Mouse (Mus musculus) midbrain, embryonic 10.5 days (tissue): ENCODE data around the gene Dlx1. TPM values are rescaled to one million over a fixed set of nuclear protein-coding genes. Genes with fewer than 3 reads are reported as not detected.

Experiments used
- DNase-seq: peaks from one replicate; pipeline ENCODE4 v3.0.0-alpha.2; 2017; ENCODE audit warnings: low spot score
- H3K27ac ChIP-seq: fragments of 300-500 bp; sonication (generic); replicated peaks from 2 replicates; pipeline ENCODE4 v1.5.1; 2016; ENCODE audit warnings: mild to moderate bottlenecking
- H3K27me3 ChIP-seq: fragments of 300-500 bp; sonication (generic); 2 replicates; pipeline ENCODE4 v1.6.1; 2016; ENCODE audit warnings: low read depth, mild to moderate bottlenecking; ENCODE audit not compliant: poor library complexity, severe bottlenecking
- H3K36me3 ChIP-seq: fragments of 300-500 bp; sonication (generic); 2 replicates; pipeline ENCODE4 v1.6.1; 2016; ENCODE audit warnings: mild to moderate bottlenecking, moderate library complexity
- H3K4me1 ChIP-seq: fragments of 300-500 bp; sonication (generic); 2 replicates; pipeline ENCODE4 v1.6.1; 2016
- H3K4me3 ChIP-seq: fragments of 300-500 bp; sonication (generic); 2 replicates; pipeline ENCODE4 v1.5.1; 2016; ENCODE audit warnings: mild to moderate bottlenecking, moderate library complexity
- H3K9me3 ChIP-seq: fragments of 300-500 bp; sonication (generic); replicated peaks from 2 replicates; pipeline ENCODE4 v1.6.1; 2016; ENCODE audit warnings: mild to moderate bottlenecking
- WGBS: fragments of 180-500 bp; shearing (Covaris S2); methylation state at CpG from one replicate; pipeline ENCODE4 v1.1.7; 2016; 5-methylcytosine and 5-hydroxymethylcytosine counted together
- polyA plus RNA-seq: library from polyadenylated mRNA; unstranded; fragments of >200 nt; fragmentation: Nextera tagmentation; extraction: Ambion mirVana; gene quantifications from 2 replicates; pipeline ENCODE4 v1.2.1, GENCODE M21; 2016

The Dlx1 gene
- polyA plus RNA-seq, 1 experiment from 2014 or later = 12.2 TPM

DNA sequence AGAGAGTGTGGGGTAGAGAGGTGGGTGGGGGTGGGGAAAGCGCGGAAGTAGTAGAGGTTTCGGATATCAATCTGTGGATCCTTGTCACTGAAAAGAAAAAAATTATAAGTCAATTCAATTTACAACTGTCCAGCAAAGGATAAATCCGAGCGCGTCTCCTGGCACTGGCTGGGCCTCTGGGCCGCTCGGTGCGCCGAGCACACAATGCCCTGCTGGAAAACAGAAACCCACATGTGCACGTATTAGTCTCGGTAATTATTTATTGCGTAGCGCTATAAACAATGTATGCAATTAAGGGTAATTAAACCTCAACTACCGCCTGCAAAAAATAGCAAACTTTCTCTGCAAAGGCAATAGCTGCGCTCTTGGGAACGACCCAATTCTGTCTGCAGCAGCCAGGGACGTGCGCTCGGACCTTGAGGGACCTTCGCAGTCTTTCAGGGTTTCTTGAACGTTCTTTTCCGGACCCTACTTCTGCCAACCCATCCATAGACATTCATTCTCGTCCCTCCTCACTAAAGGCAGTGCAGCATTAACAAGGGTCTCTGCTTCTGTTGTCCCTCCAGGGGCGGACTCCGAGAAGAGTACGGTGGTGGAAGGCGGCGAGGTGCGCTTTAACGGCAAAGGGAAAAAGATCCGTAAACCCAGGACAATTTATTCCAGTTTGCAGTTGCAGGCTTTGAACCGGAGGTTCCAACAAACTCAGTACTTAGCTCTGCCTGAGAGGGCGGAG lies 2.6 kb downstream of the Dlx1 start:
- Histone ChIP-seq H3K4me3 (peak overlapping the region; percentile 56), H3K4me1 (peaks cover 29% of the 10 kb centered on the region), H3K9me3 (no peaks in the 10 kb centered on the region), H3K27ac (0 out of 2 replicates have a peak overlapping the region, but pooled peaks have one; percentile 24), H3K27me3 (peaks cover 100% of the 10 kb centered on the region), H3K36me3 (no peaks in the 10 kb centered on the region)
- DNase-seq = peak; percentile 42
- WGBS = under 1% methylated on average over 34 of the region's 34 CpGs

DNA sequence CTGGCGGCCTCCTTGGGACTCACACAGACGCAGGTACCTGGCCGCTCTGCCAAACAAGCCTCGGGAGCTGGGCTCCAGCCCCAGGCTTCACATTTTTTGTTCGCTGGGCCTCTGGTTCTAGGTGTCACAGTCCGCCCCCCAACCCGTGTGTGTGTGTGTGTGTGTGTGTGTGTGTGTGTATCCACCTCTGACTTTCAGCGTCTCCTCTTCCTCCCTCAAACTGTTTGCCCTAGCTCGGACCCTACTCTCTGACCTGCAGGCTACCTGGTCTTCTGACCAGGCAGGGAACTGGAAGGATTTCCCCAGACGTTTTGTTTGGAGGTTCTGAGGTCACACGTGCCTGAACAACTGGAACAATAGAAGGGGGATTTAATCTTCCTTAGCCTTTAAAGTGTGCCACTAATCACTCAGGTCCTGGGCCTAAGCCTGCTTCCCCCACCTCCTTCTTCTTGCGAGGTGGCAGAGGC lies 3.2 kb downstream of the Dlx1 start:
- no peaks in the 10 kb centered on the region for H3K36me3 ChIP-seq
- peaks cover 29% of the 10 kb centered on the region for H3K4me1 ChIP-seq
- 0% methylated on average over 12 of the region's 12 CpGs for WGBS
- H3K9me3 ChIP-seq = no peaks in the 10 kb centered on the region
- H3K4me3 ChIP-seq = peak overlapping the region; percentile 56
- H3K27ac ChIP-seq = no peak overlapping the region
- peak; percentile 42 for DNase-seq
- H3K27me3 ChIP-seq = peaks cover 100% of the 10 kb centered on the region

DNA sequence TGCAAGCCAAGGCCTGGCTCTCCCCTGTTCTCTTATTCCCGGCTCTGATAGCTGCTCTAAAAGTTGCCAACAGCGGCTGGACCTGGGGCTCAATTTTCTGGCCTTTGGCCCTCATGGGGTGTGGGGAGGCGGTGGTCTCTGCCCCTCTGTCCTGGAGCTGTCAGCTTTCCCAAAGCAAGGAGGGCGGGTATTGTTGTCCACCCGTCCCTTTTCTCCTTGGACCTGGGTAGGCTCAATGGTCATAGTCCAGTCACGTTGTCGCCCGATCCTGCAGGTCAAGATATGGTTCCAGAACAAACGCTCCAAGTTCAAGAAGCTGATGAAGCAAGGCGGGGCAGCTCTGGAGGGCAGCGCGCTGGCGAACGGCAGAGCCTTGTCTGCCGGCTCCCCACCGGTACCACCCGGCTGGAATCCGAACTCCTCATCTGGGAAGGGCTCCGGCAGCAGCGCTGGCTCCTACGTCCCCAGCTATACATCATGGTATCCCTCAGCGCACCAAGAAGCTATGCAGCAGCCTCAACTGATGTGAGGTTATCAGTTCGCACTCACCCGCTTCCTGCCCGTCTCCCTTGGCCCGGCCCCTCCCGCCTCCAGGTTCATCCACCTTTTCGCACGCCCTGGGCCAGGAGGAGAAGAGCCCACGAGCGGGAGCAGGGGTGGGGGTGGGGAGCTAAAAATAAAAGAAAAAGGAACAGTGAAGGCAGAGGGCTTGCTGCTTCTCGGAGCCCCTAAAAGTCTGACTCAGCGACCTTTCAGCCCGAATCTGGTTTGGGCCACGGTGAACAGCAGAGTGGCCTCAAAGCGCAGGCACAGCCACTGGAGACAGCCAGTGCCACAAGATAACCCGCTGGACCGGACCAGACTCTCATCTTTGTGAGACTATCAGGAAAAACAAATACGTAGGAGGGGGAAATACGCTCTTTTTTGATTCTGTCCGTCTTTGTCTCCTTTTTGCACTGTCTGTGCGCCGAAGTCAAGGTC lies 4.4 kb downstream of the Dlx1 start:
- H3K9me3 ChIP-seq = no peaks in the 10 kb centered on the region
- H3K4me3 ChIP-seq = peak overlapping the region; percentile 25; the same call in 1 of the 2 replicates
- H3K4me1 ChIP-seq = peaks cover 29% of the 10 kb centered on the region
- 1% methylated on average over 43 of the region's 43 CpGs for WGBS
- peak; percentile 53 for DNase-seq
- no peak overlapping the region for H3K27ac ChIP-seq
- no peaks in the 10 kb centered on the region for H3K36me3 ChIP-seq
- peaks cover 100% of the 10 kb centered on the region for H3K27me3 ChIP-seq

DNA sequence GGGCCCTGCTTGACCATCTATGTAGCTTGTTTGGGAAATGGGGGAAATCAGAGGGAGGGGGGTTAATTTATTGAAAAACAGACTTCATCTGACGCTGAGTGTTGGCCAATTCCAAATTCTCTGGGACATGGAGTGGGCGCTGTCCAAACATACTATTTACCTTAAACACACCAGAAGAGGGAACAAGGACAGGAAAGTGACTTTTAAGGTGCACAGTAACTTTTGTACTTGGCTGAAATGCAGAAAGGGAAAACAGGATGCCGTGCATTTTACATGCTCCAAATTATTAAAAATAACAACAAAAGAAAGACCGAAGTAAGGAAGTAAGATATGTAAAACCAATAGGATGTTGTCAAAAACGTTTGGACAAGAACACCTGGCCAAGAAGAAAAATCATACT lies 5.2 kb downstream of the Dlx1 start:
- Histone ChIP-seq H3K9me3 (no peaks in the 10 kb centered on the region), H3K27ac (no peak overlapping the region), H3K4me3 (no peak overlapping the region), H3K36me3 (no peaks in the 10 kb centered on the region), H3K27me3 (peaks cover 100% of the 10 kb centered on the region), H3K4me1 (peaks cover 29% of the 10 kb centered on the region)
- 6% methylated on average over 5 of the region's 5 CpGs for WGBS
- DNase-seq = no peak

DNA sequence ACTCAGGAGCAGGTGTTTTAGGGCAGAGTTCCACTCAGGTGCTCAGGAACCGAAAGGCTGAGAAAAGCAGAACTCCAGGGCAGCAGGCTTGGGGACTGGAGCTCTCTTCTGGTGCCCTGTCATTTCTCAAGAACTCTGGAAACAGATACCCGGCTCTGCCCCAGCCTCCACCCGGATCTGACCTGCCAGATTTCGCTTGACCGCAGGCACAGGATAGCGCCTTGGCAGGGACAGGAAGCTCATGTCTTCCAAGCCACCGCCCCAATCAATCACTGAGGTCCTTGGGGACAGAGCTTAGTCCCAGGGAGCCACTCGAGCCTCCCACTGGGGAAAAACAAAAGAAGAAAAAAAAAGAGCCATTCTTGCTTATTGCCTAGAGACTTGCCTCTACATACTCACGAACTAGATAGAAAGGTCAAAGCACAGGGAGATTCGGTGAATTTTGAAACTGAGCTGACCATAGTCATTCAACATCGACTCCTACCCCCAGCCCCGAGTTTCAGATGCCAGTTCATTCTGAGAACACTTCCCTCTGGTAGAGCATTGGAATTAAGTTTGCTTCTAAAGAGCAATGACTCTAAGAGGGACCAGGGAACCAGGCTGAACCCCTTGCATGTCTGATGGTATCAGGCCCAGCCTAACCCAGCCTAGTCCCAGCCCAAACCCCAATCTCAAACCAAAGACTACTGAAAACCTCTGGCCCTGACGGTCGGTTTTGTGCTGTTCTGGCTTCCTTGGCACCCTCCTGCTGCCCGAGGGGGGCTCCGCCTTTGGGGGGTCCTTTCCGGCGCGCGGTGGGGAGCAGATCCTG lies 6.5 kb downstream of the Dlx1 start:
- DNase-seq = peak; percentile 51
- Histone ChIP-seq H3K4me1 (peaks cover 26% of the 10 kb centered on the region), H3K9me3 (no peaks in the 10 kb centered on the region), H3K27me3 (peaks cover 100% of the 10 kb centered on the region), H3K27ac (no peak overlapping the region), H3K36me3 (no peaks in the 10 kb centered on the region), H3K4me3 (no peak overlapping the region; the same call in 1 of the 2 replicates)
- WGBS = under 1% methylated on average over 20 of the region's 20 CpGs

DNA sequence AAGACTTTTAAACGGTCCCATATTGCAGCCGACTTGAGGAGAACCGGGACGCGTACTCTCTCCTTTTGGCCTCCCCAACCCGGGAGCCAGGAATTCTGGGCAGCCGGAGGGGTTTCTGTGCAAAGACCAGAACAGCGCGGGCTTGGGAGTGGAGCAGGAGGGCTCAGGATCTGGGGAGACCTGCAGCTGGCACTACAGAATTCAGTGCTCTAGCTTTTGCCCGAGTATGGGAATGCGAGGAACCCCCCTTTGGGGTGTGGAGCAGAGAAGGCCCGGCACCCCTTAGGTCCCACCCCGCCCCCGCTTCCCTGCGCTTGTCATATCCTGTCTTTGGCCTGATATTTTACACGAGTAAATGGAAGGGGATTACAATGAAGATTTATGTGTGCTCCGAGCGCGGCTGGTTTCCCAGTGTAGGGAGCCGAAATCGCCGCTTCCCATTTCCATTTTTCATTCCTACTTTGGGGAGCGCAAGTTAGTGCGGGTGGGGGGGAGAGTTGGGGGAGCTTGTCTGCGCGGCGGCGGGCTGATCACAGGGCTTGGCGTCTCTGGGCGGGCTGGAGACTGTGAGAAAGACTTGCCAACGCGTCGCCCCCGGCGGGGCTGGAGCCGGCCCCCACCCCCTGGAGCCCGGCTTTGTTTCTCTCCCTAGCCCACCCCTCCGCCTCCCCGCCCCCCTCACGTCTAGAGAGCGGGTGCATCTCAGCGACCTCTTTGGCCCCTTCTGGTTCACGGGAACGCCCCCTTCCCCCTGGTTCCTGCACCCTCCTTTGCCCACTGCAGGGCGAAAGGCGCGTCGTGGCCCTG lies 12.9 kb downstream of the Dlx1 start:
- Histone ChIP-seq H3K27me3 (peaks cover 100% of the 10 kb centered on the region), H3K9me3 (no peaks in the 10 kb centered on the region), H3K27ac (0 out of 2 replicates have a peak overlapping the region, but pooled peaks have one; percentile 7), H3K36me3 (no peaks in the 10 kb centered on the region), H3K4me1 (peaks cover 51% of the 10 kb centered on the region), H3K4me3 (peak overlapping the region; percentile 38)
- WGBS = 1% methylated on average over 47 of the region's 48 CpGs
- peak; percentile 63 for DNase-seq

DNA sequence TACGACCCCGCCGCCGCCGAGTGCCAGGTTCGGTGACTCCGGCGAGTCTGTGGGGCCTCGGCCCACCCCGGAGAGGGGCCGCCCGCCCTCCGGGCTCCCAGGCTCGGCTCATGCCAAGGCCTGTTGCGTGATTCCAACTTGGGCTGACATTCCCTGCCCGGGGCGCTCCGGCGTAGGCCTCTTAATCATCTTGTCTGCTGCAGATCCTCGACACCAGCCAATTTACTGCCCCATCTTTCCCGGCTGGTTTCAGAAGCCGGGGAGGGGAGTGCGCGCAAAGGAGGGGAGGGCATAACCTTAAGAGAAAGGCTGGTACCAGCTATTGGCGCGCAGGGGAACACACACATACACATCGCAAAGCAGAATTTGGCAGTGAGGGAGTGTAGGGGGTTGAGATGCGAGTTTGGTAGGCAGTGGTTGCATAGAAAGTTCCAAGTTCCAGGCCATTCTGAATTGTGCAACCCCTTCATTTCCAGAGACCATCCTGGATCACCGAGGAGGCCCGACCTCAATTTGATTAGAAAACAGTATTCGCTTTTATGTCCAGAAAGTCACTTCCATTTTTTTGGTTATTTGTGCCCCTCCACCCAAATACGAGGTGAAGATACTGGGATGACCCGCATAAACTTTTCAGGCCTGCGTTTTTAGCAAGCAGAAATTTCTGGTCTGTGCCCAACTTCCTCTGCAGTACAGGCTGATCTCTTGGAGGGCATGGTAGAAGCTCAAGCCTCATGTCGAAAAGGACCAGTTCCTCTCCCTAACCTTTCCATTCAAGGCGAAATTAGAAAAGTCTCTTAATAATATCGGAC lies 13.7 kb downstream of the Dlx1 start:
- H3K36me3 ChIP-seq = no peaks in the 10 kb centered on the region
- DNase-seq = peak; percentile 54
- peak overlapping the region; percentile 38 for H3K4me3 ChIP-seq
- H3K9me3 ChIP-seq = no peaks in the 10 kb centered on the region
- peaks cover 59% of the 10 kb centered on the region for H3K4me1 ChIP-seq
- WGBS = under 1% methylated on average over 37 of the region's 37 CpGs
- H3K27me3 ChIP-seq = peaks cover 100% of the 10 kb centered on the region
- H3K27ac ChIP-seq = 0 out of 2 replicates have a peak overlapping the region, but pooled peaks have one; percentile 7

DNA sequence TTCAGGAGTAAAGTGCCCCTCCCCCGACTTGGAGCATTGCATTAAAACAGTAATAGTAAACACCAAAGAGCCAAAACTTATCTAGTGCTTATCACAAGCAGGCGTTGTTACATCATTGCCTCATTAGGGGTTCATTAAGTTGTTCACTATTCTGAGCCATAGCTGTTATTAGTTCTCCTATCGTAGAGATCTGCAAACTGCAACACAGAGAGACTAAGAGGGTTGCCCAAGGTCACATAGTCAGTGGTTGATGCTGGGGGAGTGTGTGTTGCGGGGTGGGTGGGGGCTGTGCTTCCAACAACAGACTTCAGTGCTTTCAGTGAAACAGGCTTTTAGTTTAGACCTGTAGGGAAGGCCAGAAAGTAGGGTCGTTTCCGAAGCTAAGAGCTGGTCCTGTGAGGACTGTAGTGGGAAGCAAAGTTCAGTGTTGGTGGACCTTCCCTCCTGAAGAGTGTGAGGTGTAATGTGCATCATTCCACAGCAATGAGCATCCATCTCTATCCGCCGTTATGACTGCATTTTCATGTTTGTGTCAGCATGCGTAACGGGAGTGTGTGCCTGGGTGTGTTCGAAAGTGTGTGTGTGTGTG lies 14.4 kb downstream of the Dlx1 start:
- peaks cover 100% of the 10 kb centered on the region for H3K27me3 ChIP-seq
- peak overlapping the region; percentile 36; the same call in 1 of the 2 replicates for H3K4me3 ChIP-seq
- no peak overlapping the region for H3K27ac ChIP-seq
- no peaks in the 10 kb centered on the region for H3K36me3 ChIP-seq
- DNase-seq = no peak
- 2% methylated on average over 11 of the region's 11 CpGs for WGBS
- H3K9me3 ChIP-seq = no peaks in the 10 kb centered on the region
- H3K4me1 ChIP-seq = peaks cover 63% of the 10 kb centered on the region

DNA sequence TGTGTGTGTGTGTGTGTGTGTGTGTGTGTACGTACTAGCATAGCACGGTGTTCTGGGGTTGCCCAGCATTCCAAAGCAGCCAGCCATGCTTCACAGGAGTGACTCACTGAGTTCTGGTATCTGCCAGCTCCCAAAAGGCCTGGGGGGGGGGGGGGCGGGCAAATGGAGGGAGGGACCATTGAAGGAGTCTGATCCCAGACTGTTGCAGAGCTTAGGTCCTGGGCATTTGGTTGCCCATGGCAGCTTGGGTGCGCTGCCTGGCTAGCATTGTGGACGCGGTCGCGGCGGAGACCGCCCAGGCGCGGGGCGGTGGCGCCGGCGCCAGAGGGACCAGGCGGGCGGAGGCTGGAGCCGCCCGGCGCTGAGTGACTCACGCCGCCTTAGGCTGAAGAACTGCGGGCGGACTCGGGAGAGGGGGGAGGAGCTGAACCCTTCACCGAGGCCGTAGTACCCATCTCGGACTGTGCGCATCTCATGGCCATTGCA lies 14.9 kb downstream of the Dlx1 start:
- no peaks in the 10 kb centered on the region for H3K9me3 ChIP-seq
- H3K27me3 ChIP-seq = peaks cover 100% of the 10 kb centered on the region
- no peaks in the 10 kb centered on the region for H3K36me3 ChIP-seq
- no peak overlapping the region for H3K27ac ChIP-seq
- WGBS = under 1% methylated on average over 30 of the region's 30 CpGs
- H3K4me1 ChIP-seq = peaks cover 63% of the 10 kb centered on the region
- peak overlapping the region; percentile 36 for H3K4me3 ChIP-seq
- peak; percentile 68 for DNase-seq

DNA sequence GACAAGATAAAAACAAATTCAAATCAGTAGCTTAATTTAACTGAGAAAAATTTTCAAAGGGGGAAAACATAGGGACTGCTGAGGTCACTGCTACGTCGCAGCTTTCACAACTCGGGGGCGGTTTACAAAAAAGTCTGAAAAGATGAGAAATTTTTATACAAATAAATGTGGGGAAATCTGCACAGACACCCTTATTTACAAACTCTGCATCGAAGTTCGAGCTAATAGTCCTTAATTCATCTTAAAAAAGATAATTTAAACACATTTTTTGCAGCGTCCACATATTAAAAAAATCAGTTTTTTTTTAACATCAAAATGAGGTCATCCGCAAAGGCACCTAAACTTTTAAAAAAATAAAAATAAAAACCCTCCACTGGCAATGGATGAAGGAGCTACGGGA lies 15.6 kb downstream of the Dlx1 start:
- Histone ChIP-seq H3K4me1 (peaks cover 67% of the 10 kb centered on the region), H3K27ac (no peak overlapping the region), H3K27me3 (peaks cover 100% of the 10 kb centered on the region), H3K9me3 (no peaks in the 10 kb centered on the region), H3K4me3 (peak overlapping the region; percentile 72), H3K36me3 (no peaks in the 10 kb centered on the region)
- WGBS = 1% methylated on average over 9 of the region's 9 CpGs
- DNase-seq = no peak
